Mouse (Mus musculus): ENCODE results near the gene Fndc11.
A peak's percentile ranks its signal among the peaks of the same experiment; 100 is the strongest.

Fndc11 gene

DNA sequence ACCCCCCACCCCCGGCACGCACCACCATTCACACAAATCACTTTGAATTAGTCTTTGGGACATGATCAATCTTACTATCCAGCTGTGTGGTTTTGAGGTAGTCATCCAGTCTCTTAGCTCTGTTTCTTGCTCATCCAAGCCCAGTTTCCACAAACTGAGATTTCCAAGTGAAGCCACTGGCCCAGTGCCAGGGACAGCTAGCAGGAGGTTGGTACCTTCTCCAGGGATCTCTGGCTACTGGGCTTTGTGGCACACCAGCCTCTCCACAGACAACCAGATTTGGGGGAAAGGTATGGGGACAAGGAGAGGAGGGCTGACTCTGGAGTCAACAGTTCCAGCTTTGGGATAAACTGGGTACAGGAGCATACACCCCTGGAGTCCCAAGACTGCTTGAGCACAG, 548 bp downstream of the Fndc11 start:
- DNase-seq (ENCODE audit: low spot score): no peak

DNA sequence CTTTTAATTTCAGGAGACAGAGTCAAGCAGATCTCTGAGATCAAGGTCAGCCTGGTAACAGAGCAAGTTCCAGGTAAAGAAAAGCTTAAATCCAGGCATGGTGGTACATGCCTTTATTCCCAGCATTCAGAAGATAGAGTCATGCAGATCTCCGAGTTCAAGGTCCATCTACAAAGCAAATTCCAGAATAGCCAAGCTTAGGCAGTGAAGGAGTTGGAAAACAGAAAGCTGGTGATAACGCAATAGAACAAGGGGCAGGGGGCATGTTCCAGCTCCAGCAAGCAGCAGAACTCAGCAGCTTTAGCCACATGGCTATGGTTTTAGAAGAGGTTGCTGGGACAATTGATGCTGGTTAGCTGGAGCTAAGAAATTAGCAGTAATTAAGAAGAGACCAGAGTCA, 5.2 kb downstream of the Fndc11 start:
- DNase-seq (ENCODE audit: low spot score): no peak

GRCm38 (mm10) chr2:181227122-181227521, 7.3 kb downstream of the Fndc11 start:
- DNase-seq (ENCODE audit: low spot score): no peak

- no peak for DNase-seq (ENCODE audit: low spot score)
Measured at GRCm38 (mm10) chr2:181228335-181228734, 8.5 kb downstream of the Fndc11 start.

DNA sequence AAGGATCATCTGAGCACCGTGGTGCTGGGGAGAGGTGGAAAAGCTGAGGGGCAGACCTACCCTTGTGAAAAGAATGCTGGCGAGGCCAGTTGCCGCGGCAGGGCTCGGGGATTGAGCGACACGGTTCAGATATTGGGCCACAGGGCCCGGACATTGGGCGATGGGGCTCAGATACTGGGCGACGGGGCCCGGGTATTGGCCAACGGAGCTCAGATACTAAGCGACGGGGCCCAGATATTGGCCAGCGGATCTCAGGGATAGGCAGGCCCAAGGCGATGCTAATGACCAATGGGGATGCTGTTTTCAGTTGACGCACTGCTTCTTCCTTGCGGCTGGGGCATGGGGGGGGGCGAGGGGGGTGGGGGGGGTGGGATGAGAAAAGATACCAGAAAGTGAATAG, 11.4 kb downstream of the Fndc11 start:
- DNase-seq (ENCODE audit: low spot score): no peak

GRCm38 (mm10) chr2:181233443-181233842, 13.6 kb downstream of the Fndc11 start:
- DNase-seq (ENCODE audit: low spot score): no peak

GRCm38 (mm10) chr2:181234680-181235079, 14.9 kb downstream of the Fndc11 start:
- DNase-seq (ENCODE audit: low spot score): no peak

DNA sequence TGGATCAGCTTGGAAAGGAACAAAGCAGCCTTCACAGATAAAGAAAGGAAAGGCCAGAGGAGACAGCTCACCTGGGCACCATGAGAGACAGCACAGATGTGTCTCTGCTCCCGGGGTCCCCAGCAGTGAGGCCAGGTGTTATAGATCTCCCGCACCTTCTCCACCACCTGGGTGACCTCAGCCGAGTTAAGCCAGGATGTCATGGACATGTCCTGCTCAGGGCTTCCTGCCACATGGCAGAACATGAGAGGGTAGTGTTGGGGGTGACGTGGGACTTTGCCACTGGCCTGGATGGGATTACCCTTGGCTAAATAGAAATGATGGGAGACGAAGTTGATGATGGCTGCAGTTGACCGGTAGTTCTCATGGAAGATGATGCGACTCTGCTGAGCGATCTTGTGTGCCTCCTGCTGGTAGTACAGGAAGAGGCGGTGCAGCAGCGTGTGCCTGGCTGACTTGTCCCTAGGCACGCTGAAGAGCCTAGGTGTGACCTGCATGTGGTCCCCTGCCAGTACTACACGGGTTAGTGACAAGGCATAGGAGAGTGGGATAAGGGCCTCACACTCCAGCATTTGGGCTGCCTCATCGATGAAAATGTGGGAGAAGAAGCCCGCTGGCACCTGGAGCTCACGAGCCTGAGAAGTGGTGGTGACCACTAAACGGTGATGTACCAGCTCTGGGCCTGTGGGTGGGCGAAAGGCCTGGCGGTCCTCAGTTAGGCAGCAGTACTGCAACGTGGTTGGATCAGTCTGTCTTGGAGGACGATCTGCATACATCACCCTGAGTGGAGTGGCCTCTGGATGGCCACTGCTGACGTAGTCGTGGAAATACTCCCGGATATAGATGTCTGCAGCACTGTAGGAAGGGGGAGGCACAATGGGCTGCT, 16.1 kb downstream of the Fndc11 start:
- no peak for DNase-seq (ENCODE audit: low spot score)

DNA sequence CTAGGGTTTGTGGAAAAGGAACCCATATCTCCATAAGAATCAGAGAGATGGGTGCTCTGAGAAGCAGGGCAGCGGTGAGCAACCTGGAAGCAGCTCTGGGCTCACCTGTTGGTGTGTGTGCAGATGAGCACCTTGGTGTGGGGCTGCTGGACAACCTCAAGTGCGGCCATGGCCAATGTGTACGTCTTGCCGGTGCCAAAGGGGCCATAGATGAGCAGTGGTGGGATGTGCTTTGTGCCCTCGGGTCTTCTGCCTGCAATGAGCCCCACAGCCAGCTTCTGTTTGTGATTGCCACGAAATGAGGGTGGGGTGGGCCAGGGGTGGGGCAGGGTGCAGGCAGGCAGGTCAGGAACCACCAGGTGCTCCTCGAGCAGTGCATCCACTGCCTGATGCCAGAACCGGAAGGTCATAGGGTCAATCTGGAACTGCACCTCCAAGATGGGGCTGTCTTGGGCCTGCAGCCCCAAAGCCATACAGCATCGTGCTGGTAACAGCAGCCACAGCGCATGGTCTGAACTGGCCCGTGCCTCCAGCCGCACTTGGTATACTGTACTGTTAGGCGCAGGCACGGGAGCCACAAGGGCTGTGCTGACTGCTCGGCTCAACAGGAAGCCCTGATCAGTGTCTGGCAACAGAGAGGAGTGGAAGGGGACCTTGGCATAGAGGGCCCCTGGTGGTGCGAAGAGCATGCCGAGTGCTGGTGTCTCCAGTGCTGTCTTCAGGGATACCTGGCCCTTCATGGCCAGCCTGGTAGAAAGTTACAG, 17.6 kb downstream of the Fndc11 start:
- DNase-seq (ENCODE audit: low spot score): no peak

DNA sequence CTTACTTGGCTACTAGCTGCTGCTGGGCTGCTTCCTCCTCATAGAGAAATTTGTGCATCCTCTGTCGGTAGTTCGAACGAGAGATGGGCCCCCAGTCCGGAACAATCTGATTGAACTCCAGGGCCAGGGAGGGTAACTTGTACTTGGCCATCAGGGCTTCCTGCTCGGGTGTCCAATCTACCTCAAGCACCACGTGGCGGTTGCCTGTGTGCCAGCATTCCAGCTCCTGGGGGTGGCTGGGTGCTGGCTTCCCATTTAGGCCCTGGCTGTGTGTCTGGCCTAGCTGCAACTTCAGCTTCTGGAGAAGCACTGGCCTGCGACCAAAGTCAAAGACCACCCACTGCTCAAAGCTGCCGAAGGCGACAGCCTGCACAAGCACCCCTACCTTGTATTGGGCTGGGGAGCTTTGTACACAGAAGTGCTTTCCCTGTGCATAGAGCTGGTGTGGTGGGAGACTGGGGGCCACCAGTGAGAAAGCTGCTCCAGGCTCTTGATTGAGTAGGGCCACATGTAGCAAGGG, 18.3 kb downstream of the Fndc11 start:
- no peak for DNase-seq (ENCODE audit: low spot score)

DNA sequence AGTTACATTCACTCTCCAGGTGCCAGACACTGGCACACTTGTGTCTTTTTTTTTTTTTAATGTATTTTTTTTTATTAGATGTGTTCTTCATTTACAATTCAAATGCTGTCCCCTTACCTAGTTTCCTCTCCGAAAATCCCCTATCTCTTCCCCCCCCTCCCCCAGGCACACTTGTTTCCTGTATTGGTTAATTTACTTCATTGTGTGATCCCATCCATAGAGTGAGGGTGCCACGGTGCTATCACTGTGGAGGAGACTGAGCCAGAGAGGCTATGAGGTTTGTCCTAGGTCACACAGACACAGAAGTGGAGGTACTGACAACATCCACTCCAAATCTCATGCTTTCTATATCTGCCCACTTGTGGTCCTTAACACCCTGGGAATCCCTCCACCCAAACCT, 19.0 kb downstream of the Fndc11 start:
- no peak for DNase-seq (ENCODE audit: low spot score)

GRCm38 (mm10) chr2:181239261-181239660, 19.4 kb downstream of the Fndc11 start:
- no peak for DNase-seq (ENCODE audit: low spot score)

DNA sequence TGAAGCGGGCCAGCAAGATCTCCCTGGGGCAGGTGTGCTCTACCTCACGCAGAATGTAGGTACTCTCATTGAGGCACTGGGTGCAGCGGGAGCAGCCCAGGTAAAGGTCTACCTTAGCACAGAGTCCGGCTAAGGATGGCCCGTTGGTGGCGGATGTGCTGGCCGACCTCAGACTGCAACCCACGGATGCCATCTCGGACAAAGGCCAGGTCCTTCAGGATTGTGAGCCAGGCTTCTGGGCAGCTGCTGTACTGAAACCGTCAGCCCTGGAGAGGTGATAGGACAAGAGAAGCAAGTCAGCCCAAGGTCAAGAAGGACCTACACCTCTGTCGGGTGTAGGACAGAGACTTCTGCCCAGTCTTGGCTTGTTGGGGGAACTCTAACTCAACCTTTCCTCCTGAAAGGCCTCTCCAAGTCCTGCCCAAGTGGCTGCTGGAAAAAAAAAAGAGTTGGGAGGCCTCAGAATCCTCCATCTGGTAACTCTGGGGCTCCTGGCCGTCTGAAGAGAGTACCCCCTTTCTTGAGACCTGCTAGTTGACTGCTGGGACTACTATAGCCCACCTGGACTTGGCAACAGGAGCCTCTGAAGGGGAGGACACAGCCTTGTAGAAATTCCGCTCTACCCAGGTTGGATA, 21.1 kb downstream of the Fndc11 start:
- DNase-seq (ENCODE audit: low spot score): no peak

- DNase-seq (ENCODE audit: low spot score): peak; percentile 25
Measured at GRCm38 (mm10) chr2:181241602-181242313, 21.9 kb downstream of the Fndc11 start, which contains the start of gene Helz2. Helz2 (minus strand) TSS chr2:181242027.

DNA sequence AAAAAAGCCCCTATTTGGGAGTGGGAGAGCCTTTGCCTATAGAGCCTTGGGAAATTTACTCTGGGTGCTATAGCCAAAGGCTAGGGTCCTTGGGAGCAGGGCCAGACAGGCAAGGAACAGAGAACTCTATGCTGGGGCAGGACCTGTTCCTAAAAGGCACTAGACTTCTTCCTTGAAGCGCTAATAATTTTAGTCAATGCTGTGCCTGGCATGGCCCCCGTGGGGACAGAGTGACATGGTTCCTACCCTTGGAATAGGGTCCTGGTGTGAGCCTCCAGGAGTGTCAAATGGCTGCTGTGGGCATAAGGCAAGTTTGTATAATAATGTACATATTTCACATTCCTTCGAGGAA, 22.5 kb downstream of the Fndc11 start:
- DNase-seq (ENCODE audit: low spot score): no peak

DNA sequence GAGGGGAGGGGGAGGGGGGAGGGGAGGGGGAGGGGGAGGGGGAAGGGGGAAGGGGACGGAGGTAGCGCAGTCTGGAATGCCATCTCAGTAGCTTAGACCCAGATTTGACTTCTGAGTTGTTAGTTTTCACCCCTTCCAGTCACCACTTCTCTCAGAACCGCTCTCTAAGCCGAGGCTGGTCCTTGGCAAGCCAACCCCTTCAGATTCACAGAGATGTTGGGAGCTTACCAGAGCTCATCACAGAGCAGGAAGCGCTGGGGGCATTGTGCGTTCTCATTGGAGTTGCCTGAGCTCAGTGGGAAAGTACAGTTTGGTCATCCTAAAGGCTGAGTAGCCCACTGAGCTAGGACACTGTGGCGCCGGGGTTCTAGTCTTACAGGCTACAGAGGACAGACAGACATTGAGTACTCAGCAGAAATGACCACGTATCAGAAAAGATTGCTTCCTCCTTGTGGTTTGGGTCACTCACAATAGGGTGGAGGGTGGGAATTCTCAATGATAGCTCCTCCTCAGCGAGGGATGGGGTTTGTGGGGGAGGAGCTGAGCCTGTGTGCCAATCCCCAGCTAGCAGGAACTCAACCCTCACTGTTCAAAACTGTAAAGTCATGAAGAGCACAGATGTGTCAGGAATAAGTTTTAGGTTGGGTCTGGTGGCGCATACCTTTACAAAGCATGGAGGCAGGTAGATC, 24.0 kb downstream of the Fndc11 start:
- no peak for DNase-seq (ENCODE audit: low spot score)

- DNase-seq (ENCODE audit: low spot score): no peak
Measured at GRCm38 (mm10) chr2:181245031-181245430, 25.2 kb downstream of the Fndc11 start.

DNA sequence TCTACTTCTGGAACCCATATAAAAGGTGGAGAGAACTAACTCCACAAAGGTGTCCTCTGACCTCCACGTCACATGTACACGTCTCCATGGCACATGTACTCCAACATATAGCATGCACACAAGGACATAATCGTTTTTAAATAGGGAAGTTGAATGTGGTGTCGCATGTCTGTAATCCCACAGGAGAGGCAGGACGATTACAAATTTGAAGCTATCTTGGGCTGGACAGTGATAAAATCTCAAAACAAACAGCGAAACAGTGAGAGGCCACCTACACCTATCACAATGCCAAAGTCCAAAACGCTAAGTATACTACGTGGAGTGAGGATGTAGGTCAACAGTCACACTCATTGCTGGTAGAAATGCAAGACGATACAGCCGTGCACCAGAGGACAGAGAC, 29.4 kb downstream of the Fndc11 start:
- no peak for DNase-seq (ENCODE audit: low spot score)

- DNase-seq (ENCODE audit: low spot score): no peak
Measured at GRCm38 (mm10) chr2:181251841-181252240, 32.0 kb downstream of the Fndc11 start.

- DNase-seq (ENCODE audit: low spot score): no peak
Measured at GRCm38 (mm10) chr2:181253248-181253647, 33.4 kb downstream of the Fndc11 start.

GRCm38 (mm10) chr2:181266839-181267238, 47.0 kb downstream of the Fndc11 start:
- DNase-seq (ENCODE audit: low spot score): no peak

All from ovary, postnatal 14 days (tissue).